Mouse (Mus musculus) heart, embryonic 13.5 days (tissue): ENCODE results near the gene Gja1. TPM values are rescaled to one million over a fixed set of nuclear protein-coding genes. Genes with fewer than 3 reads are reported as not detected.
"Not testable (repeated sequence)": the region's sequence is repeated elsewhere in the genome, so short reads cannot be mapped to it uniquely, and the experiment has no call there.

Experiments used
- ATAC-seq: fragments of 200-750 bp; cut with Nextera tagmentation; 2 replicates; pipeline ENCODE4 v1.8.0; 2017; ENCODE audit warnings: moderate TSS enrichment; ENCODE audit not compliant: insufficient number of reproducible peaks, low FRiP score, low TSS enrichment; ENCODE audit errors: extremely low read depth
- H3K27ac ChIP-seq: fragments of 300-500 bp; sonication (generic); replicated peaks from 2 replicates; pipeline ENCODE4 v1.5.1; 2015; ENCODE audit warnings: moderate library complexity, mild to moderate bottlenecking, inconsistent platforms
- H3K27me3 ChIP-seq: fragments of 300-500 bp; sonication (generic); replicated peaks from 2 replicates; pipeline ENCODE4 v1.6.1; 2015; ENCODE audit warnings: mild to moderate bottlenecking, inconsistent platforms
- H3K36me3 ChIP-seq: fragments of 300-500 bp; sonication (generic); 2 replicates; pipeline ENCODE4 v1.6.1; 2015; ENCODE audit warnings: mild to moderate bottlenecking, inconsistent platforms
- H3K4me1 ChIP-seq: fragments of 300-500 bp; sonication (generic); 2 replicates; pipeline ENCODE4 v1.6.1; 2015; ENCODE audit warnings: inconsistent platforms
- H3K4me2 ChIP-seq: fragments of 300-500 bp; sonication (generic); 2 replicates; pipeline ENCODE4 v1.6.1; 2015; ENCODE audit warnings: inconsistent platforms, mild to moderate bottlenecking, moderate library complexity
- H3K4me3 ChIP-seq: fragments of 300-500 bp; sonication (generic); 2 replicates; pipeline ENCODE4 v1.5.1; 2015; ENCODE audit warnings: moderate library complexity, mild to moderate bottlenecking, inconsistent platforms
- H3K9ac ChIP-seq: fragments of 300-500 bp; sonication (generic); 2 replicates; pipeline ENCODE4 v1.6.1; 2015; ENCODE audit warnings: inconsistent platforms, mild to moderate bottlenecking, moderate library complexity
- H3K9me3 ChIP-seq: fragments of 300-500 bp; sonication (generic); 2 replicates; pipeline ENCODE4 v1.6.1; 2016; ENCODE audit warnings: inconsistent platforms
- WGBS: fragments of 180-500 bp; shearing (Covaris S2); methylation state at CpG from one replicate; pipeline ENCODE4 v1.1.7; 2015; ENCODE audit warnings: mixed read lengths; 5-methylcytosine and 5-hydroxymethylcytosine counted together
- polyA plus RNA-seq: library from polyadenylated mRNA; unstranded; fragments of >200 nt; fragmentation: Nextera tagmentation; extraction: Ambion mirVana; gene quantifications from 2 replicates; pipeline ENCODE4 v1.2.1, GENCODE M21; 2015

Gja1 gene
- polyA plus RNA-seq, 1 experiment from 2014 or later: 299 TPM

DNA sequence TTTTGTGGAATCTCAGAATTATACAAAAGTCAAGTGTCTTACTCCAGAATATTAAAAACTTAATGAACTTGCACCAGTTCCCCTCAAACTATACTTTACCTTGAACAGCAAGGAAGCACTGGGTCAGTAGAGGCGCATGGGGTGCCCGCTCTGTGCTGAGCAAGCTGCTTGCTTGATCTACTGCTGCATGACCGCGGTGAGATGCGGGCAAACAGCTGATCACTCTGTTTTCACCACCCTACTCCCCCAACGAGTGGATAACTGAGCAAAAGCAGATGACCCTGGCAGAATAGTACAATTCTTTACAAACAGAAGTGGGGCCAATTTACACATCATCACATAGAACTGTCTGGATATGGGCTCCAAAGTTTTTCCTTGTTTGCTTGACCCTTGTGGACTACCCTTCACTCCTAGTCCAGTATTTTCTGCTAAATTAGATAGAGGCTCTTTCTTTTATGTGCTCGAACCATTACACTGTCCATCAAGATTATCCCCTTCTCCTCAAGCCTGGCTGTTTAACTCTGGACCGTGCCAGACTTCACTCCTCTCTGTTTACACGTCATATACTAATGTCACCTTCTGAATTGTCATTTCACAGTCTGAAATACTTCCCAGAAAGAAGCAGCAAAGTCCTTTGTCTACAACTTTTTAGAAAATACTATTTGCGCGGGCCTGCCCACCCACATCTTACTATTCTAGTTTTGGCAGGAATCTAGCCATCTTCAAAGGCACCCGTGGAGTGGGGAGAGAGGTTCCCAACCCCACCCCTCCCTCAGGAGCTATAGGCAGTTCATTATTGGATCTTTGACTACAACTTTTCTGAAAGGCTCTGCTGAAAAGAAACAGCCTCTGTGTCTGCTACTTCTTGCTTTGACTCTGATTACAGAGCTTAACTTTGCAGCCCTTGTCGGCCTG is 8.3 kb downstream of the Gja1 start:
- Histone ChIP-seq H3K9ac (peak overlapping the region; percentile 71), H3K9me3 (no peaks in the 10 kb centered on the region), H3K4me3 (peak overlapping the region; percentile 8; the same call in 1 of the 2 replicates), H3K4me1 (peaks cover 27% of the 10 kb centered on the region), H3K36me3 (peaks cover 63% of the 10 kb centered on the region), H3K27me3 (no peaks in the 10 kb centered on the region), H3K27ac (peak overlapping the region; percentile 55), H3K4me2 (peak overlapping the region; percentile 72)
- WGBS: 50% methylated on average over 13 of the region's 13 CpGs
- no peak for ATAC-seq

DNA sequence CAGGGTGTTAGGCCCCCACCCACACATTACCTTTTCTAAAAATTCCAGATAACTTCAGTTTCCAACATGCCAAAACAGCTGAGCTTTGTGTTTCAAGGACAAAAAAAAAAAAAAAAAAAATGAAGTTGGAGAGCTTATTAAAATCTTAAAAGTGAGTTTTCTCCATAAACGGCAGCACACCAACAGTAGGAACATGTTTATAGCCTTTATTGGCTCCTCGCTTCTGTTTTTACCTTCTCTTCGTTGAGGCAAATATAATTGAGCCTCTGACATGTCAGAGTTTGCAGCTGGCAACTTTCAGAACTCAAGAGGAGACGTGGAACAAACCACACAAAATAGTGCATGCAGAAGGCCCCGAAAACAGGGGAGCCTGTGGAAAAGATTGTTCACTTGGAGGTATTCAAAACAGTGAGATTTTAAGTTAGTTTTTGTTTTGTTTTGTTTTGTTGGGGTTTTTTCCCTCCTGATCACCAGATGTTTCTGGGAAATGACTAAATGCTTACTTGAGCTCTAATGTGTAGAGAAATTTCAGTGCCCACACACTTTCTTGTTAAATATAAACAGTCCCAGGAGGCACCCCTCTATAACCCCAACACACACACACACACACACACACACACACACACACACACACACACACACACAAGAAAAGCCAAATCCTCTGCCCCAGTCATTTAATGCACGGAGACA is 16.1 kb downstream of the Gja1 start:
- WGBS: 70% methylated on average over 6 of the region's 6 CpGs

DNA sequence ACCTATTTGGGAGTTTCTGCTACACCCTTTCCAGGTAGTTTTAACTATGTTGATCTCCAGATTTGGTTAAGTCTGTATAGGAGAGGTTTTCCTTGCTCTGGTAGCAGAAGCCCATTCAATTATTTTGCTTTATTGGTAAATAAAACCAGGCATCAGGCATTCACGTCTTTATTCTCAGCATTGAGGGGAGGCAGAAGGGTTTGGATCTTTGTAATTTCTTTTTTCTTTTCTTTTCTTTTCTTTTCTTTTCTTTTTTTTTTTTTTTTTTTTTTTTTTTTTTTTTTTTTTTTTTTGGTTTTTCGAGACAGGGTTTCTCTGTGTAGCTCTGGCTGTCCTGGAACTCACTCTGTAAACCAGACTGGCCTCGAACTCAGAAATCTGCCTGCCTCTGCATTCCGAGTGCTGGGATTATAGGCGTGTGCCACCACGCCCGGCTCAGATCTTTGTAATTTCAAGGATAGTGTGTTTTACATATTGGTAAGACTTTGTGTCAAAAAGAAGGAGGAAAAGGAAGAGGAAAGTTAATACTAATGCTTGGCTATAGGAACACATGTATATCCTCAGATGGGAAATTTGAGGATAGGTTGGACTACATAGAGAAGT is 16.8 kb downstream of the Gja1 start:
- not testable (repeated sequence) for H3K9me3 ChIP-seq, ATAC-seq, H3K4me2 ChIP-seq, H3K9ac ChIP-seq, H3K4me3 ChIP-seq, H3K27ac ChIP-seq, H3K27me3 ChIP-seq, H3K4me1 ChIP-seq
- WGBS: 89% methylated on average over 7 of the region's 7 CpGs
- peaks cover 27% of the 10 kb centered on the region for H3K36me3 ChIP-seq

More for the DNA sequence above, 16.1 kb downstream of the Gja1 start:
- Histone ChIP-seq H3K4me1 (no peaks in the 10 kb centered on the region), H3K4me2 (no peak overlapping the region), H3K9ac (no peak overlapping the region), H3K27ac (no peak overlapping the region; the same call in 1 of the 2 replicates), H3K9me3 (no peaks in the 10 kb centered on the region), H3K4me3 (no peak overlapping the region), H3K27me3 (no peaks in the 10 kb centered on the region), H3K36me3 (peaks cover 34% of the 10 kb centered on the region)
- no peak for ATAC-seq

DNA sequence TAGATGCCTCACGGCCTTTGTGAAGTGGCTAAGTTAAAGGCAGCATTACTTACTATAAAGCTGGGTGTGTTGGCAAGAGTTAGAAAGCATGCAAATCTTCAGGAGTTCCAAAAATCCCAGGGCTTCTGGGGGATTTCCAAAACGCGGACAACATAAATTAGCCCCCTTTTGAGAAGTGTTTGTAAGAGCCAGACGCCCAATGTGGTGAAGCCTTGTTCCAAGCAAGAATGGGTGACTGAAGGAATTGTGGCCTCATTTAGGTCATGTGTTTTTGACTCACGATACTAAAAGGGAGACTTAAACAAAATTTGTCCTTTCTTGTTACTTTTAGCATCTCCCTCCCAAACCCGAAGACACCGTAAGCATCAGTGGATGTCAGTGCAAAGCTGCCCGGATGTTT is 20.7 kb downstream of the Gja1 start:
- ATAC-seq: no peak
- Histone ChIP-seq H3K27me3 (no peaks in the 10 kb centered on the region), H3K4me2 (no peak overlapping the region), H3K4me1 (no peaks in the 10 kb centered on the region), H3K27ac (no peak overlapping the region), H3K36me3 (no peaks in the 10 kb centered on the region), H3K9me3 (no peaks in the 10 kb centered on the region), H3K4me3 (no peak overlapping the region), H3K9ac (no peak overlapping the region)
- WGBS: 79% methylated on average over 8 of the region's 8 CpGs

DNA sequence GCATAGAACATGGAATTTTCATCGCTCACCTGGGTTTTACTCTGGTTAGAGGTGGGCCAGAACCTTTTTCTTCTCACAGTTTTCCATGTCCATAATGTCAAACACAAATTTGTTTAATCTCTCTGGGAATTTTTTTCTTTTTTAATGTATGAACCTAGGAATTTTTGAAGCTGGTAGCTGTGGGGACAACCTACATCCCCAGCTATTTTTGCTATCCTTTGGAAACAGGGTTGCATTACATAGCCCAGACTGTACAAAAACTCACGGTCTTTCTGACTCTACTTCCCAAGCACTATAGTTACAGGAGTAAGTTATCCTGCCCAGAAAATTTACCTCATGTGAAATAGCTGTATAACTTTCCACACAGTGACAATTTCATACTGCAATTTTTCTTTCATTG is 21.2 kb downstream of the Gja1 start:
- ATAC-seq: no peak
- H3K4me1 ChIP-seq: no peaks in the 10 kb centered on the region

DNA sequence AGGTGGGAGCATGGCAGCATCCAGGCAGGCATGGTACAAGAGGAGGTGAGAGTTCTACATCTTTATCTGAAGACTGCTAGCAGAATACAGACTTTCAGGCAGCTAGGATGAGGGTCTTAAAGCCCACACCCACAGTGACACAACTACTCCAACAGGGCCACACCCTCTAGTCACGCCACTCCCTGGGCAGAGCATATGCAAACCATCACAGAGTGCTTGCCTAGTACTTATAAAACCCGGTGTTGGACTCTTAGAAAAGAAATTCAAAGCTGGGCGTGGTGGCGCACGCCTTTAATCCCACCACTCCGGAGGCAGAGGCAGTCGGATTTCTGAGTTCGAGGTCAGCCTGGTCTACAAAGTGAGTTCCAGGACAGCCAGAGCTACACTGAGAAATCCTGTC is 24.3 kb downstream of the Gja1 start:
- not testable (repeated sequence) for H3K9me3 ChIP-seq, H3K4me3 ChIP-seq, H3K4me2 ChIP-seq, H3K4me1 ChIP-seq, H3K27ac ChIP-seq, H3K27me3 ChIP-seq, ATAC-seq, H3K36me3 ChIP-seq, H3K9ac ChIP-seq
- 87% methylated on average over 8 of the region's 8 CpGs for WGBS

More for the DNA sequence above, 21.2 kb downstream of the Gja1 start:
- Histone ChIP-seq H3K4me3 (no peak overlapping the region), H3K4me2 (no peak overlapping the region), H3K27me3 (no peaks in the 10 kb centered on the region), H3K27ac (no peak overlapping the region), H3K9ac (no peak overlapping the region), H3K36me3 (no peaks in the 10 kb centered on the region), H3K9me3 (no peaks in the 10 kb centered on the region)
- 82% methylated on average over 2 of the region's 2 CpGs for WGBS

DNA sequence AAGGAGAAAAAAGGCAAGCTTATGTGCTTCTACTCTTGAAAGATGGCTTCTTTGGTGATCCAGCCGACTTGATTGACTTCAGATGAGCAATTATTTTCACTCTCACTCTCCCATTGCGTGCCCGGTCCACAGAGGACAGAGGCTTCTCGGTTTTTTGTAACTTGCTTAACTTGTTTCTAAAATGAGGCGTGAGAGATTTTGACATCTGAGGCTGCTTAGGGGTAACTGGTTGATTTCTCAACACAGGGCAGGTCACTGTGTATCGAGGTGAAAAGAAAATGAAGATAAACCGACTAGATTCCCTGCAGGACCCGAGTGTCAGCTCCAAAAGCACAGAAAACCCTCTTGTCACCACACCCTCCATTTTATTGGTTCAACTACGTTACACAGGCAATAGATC is 28.8 kb downstream of the Gja1 start:
- no peak overlapping the region for H3K9ac ChIP-seq
- H3K27me3 ChIP-seq: no peaks in the 10 kb centered on the region
- no peak for ATAC-seq
- no peak overlapping the region for H3K4me3 ChIP-seq
- no peak overlapping the region for H3K27ac ChIP-seq
- H3K36me3 ChIP-seq: no peaks in the 10 kb centered on the region
- 63% methylated on average over 9 of the region's 9 CpGs for WGBS
- no peaks in the 10 kb centered on the region for H3K9me3 ChIP-seq
- H3K4me2 ChIP-seq: no peak overlapping the region
- no peaks in the 10 kb centered on the region for H3K4me1 ChIP-seq

DNA sequence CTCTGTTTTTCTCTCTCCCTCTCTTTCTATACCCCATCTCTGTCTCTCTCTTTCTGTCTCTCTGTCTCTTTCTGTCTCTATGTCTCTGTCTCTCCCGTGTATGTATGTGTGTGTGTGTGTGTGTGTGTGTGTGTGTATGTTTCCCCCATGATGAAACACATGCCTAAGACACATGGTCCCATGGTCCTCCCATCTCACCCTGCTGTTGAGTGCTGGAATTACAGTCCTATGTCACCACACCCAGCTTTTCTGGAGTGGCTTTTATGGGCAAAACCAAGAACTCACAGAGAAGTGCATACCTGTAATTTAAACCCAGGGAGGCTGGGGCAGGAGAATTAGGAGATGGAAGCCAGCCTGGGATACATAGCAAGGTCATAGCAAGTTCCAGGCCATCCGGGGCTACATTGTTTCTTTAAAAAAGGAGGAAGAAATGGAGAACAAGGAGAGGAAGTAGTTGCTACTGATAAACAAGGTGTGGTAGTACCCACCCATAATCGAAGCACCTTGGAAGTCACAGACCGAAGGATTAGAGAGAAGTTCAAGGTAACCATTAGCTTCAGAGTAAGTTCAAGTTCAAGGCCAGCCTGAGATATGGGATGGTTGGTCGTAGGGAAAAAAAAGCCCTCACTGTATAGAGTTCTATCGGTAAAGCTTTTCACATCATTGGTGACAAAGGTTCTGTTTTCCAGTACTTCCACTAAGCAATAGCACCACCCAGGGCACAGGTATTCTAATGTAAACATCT is 29.4 kb downstream of the Gja1 start:
- no peak overlapping the region for H3K27ac ChIP-seq
- ATAC-seq: no peak
- no peak overlapping the region for H3K4me2 ChIP-seq
- H3K4me1 ChIP-seq: no peaks in the 10 kb centered on the region
- no peaks in the 10 kb centered on the region for H3K9me3 ChIP-seq
- no peaks in the 10 kb centered on the region for H3K36me3 ChIP-seq
- H3K27me3 ChIP-seq: no peaks in the 10 kb centered on the region
- H3K4me3 ChIP-seq: no peak overlapping the region
- no peak overlapping the region for H3K9ac ChIP-seq
- 77% methylated on average over 6 of the region's 6 CpGs for WGBS

DNA sequence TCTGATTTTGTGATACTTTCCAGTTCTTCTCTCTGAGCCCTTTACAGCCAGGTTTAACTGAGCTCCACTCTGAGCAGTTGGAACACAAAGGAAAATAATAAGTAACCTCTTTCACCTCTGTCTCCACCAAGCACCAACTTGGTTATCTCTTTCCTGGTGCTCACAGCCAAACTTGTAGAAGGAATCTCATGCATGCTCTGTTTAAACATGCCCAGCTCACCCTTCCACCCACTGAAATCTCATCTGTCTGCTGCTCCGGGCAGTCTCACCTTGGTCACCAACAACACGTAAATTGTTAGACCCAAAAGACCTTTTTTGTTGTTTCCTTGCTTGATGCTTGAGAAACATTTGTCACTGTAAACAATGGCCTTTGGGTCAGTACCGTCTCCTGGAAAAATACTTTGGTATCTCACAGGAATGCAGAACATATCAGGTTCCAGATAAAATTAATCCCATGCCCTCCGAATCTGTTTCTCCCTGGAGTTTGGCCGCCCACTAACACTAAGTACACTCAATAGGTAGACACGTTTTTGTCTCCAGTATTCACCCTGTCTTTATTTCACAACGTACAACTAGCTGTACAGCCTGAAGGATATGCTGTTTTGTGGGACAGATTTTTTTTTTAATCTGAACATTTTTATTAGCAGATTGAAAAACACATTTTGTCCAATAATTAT is 38.9 kb downstream of the Gja1 start:
- peak overlapping the region; percentile 30 for H3K4me2 ChIP-seq
- H3K4me3 ChIP-seq: no peak overlapping the region
- no peaks in the 10 kb centered on the region for H3K36me3 ChIP-seq
- H3K4me1 ChIP-seq: peaks cover 12% of the 10 kb centered on the region
- no peak overlapping the region for H3K9ac ChIP-seq
- no peak for ATAC-seq
- H3K27me3 ChIP-seq: no peaks in the 10 kb centered on the region
- 24% methylated on average over 7 of the region's 7 CpGs for WGBS
- no peaks in the 10 kb centered on the region for H3K9me3 ChIP-seq
- H3K27ac ChIP-seq: peak overlapping the region; percentile 74

DNA sequence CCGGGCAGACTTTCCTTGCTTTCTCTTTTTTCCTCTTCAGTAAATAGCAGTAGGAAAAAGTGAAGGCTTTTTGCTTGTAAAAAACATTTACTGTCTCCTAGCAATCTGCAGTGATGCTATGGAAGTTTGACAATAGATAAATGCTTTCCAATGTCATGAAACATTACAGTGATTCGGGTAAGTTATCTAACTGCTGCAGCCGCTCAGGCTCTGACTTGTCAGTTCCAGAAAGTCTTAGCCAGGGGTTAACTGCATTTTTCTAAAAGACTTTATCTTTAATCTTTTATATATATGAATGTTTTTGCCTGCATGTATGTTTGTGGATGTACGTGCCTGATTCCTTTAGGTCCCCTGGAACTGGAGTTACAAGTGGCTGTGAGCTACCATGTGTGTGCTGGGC is 45.4 kb downstream of the Gja1 start:
- H3K27ac ChIP-seq: no peak overlapping the region
- no peak overlapping the region for H3K4me2 ChIP-seq
- no peaks in the 10 kb centered on the region for H3K27me3 ChIP-seq
- peaks cover 5% of the 10 kb centered on the region; the same call in 1 of the 2 replicates for H3K4me1 ChIP-seq
- H3K4me3 ChIP-seq: no peak overlapping the region
- H3K9ac ChIP-seq: no peak overlapping the region
- no peaks in the 10 kb centered on the region for H3K9me3 ChIP-seq
- 73% methylated on average over 4 of the region's 4 CpGs for WGBS
- no peak for ATAC-seq
- no peaks in the 10 kb centered on the region for H3K36me3 ChIP-seq
